Mouse (Mus musculus) small intestine, adult 2 months (tissue): ENCODE results near the gene Pnldc1.

Experiments used
- CTCF ChIP-seq: fragments of 200-500 bp; IDR thresholded peaks from 2 replicates; pipeline ENCODE4 v1.5.1; 2012; ENCODE audit warnings: low read depth, mild to moderate bottlenecking, control low read depth, inconsistent platforms, low read length, moderate library complexity, mixed read lengths; ENCODE audit not compliant: insufficient replicate concordance, insufficient read length; ENCODE audit errors: extremely low read depth
- POLR2A ChIP-seq: fragments of 200-500 bp; IDR thresholded peaks from 2 replicates; pipeline ENCODE4 v1.6.1; 2012; ENCODE audit warnings: low read depth, mild to moderate bottlenecking, control low read depth, inconsistent platforms, low read length, moderate library complexity

- TF ChIP-seq CTCF, result no peak
- no peak for TF ChIP-seq POLR2A
Measured at GRCm38 (mm10) chr17:12872275-12873028, 37.6 kb downstream of the Pnldc1 start.
